Mouse (Mus musculus): ENCODE measurements around the gene Igflr1. TPM values are rescaled to one million over a fixed set of nuclear protein-coding genes. Genes with fewer than 3 reads are reported as not detected.
A peak's percentile ranks its signal among the peaks of the same experiment; 100 is the strongest.

The Igflr1 gene
- total RNA-seq, 2 experiments from 2014 or later: 1.5 to 1.7 TPM

DNA sequence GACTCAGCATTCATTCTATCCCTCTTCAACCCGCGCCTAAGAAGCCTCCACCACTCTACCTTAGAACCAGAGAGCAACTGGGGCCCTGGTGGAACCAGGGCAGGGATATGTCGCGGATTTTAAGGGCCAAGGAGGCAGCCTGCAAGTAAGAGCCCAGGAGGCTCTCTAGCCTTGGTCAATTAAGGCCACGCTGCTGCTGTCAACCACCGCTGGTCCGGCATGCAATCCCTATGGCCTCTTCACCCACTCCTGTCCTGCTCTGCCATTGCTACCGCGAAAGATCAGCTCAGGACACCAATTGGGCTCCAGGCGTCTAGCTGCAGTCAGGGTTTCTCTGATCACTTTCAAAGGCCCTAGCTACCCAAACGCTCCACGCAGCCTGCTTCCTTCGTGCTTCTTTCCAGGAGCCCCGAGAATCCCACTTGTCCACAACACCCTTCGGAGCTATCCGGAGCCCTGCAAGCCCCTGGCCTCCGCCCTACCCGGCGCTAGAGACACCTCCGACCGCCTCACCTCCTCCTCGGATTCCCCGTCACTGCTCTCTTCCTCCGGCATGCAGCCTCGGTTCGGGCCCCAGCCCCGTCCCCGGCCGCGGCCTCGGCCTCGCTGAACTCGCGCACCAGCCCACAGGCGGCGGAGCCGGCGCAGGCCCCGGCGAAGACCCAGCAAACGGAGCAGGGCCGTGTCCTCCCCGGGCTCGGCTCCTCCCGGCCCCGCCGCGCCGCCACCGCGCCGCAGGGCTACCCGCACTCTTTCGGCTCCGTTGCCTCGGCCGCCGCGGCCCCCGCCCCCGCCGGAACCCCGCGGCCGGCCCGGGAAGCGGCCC is 22.8 kb downstream of the Igflr1 start:
- DNase-seq (ENCODE audit: low spot score in 2 of 2): peak in 1 of 2 experiments; percentile 61

DNA sequence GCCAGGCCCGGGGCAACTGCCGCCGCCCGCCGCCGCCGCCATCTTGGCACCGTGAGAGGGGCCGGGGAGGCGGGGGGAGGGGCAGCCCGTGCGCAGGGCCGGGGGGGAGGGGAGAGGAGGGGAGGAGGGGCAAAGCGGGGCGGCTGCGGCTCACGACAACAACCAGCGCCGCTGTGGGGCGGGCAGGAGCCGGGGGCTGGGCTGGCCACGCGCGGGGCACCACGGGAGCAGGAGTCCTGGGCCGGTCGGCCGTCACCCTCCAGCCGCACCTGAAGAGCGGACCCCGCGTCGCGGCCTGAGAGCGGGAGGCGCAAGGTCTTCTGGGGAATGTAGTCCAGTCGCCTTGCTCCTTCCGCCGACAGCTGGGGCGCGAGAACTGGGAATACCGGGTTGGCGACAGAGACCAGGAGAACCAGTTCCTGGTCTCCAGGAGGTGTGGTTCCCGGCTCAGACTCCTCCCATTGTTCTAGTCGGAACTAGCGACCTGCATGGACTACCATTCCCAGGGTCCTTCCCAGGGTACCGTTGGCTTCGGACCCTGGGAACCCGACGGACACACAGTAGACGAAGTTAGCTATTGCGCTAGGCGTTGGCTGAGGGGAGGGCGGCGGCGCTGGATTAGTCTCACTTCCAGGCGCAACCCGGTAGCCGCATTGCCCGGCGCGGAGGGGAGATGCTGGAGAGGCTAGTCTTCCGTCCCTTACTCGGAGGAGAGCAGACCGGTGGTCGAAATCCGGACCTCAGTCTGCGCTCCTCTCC is 23.6 kb downstream of the Igflr1 start, which contains the start of gene Kmt2b:
Gene Kmt2b, minus strand, starts transcription at position 51 of the 759 bp plus-strand sequence.
- DNase-seq (ENCODE audit: low spot score in 2 of 2): peak; percentile 92 to 96

DNA sequence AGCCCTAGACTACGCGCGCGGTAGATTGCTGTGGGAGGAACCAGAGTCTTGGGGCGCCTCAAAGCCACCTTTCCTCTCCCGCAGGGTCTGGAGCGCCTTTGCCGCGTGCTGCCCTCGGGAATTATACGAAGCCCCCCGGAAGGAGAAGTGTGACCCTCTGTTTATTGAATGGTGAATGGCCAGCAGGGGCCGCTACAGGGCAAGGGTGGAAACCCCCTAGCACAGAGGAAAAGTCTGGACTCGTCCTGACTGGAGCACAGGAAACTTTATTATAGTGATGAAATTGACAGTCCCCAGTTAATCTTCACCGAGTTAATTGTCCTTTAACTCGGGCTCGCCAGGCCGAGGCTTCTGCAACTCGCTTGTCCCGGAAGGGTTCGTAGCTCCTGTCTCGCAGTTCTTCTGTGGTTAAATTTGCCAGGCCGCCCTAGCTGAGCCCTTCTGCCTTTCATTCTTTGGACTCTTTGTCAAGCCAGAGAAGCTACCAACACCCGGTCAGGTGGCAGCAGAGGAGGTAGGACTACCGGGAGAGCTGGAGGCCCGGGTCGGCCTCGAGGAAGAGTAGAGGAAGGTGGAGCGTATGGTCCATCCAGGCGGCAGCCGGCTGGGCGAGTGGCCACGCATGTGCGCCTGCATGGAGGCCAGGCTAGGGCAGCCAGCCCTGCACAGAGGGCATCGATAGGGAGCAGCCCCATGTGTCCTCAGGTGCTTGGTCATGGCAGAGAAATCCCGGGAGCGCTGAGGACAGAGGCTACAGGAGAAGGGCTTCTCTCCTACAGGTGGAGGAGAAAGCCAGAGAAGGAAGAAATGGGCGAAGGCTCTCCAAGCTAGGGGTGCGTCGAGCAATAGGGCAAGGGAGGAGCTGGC is 24.4 kb downstream of the Igflr1 start:
- peak; percentile 68 to 87 for DNase-seq (ENCODE audit: low spot score in 2 of 2)

DNA sequence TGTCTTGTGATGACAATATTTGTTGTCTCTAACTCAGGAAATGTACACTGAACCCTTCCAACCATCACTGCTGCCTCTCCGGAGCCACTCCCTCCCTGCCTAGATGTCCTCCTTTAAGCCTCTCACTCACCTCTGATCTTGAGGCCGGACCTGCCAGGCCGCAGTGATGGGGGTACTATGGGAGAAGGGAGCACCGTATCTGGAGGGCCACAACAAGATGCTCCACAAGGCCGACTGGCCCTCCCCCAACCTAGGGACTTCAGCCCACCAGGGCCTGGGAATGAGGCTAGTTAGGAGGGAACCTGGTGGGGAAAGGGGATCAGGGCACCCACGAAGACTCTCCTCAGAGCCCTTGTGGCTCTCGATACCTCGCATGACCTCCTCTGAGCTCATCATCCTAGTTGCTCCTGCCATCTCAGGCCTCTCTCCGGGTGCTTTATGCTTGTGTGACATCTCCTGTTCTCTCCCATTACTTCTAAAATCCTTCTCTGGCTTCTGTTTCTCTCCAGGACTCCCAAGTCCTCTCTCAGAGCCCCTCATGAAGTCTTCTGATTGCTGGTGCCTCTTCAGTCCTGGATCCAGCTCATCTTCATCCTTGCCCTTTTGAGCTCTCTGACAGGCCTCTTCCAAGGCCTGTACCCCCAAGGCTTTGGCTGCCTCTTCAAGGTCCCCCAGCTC is 25.8 kb downstream of the Igflr1 start:
- no peak for DNase-seq (ENCODE audit: low spot score in 2 of 2)

GRCm38 (mm10) chr7:30591605-30591951 is 26.4 kb downstream of the Igflr1 start:
- no peak for DNase-seq (ENCODE audit: low spot score in 2 of 2)

GRCm38 (mm10) chr7:30592772-30593423 is 27.7 kb downstream of the Igflr1 start:
- DNase-seq (ENCODE audit: low spot score in 2 of 2): no peak

- DNase-seq (ENCODE audit: low spot score in 2 of 2): no peak
These were observed 28.6 kb downstream of the Igflr1 start for GRCm38 (mm10) chr7:30593579-30594509.

GRCm38 (mm10) chr7:30594510-30595024 is 29.3 kb downstream of the Igflr1 start:
- no peak for DNase-seq (ENCODE audit: low spot score in 2 of 2)

- DNase-seq (ENCODE audit: low spot score in 2 of 2): no peak
These were observed 30.9 kb downstream of the Igflr1 start for GRCm38 (mm10) chr7:30596093-30596492.

GRCm38 (mm10) chr7:30596811-30597210 is 31.6 kb downstream of the Igflr1 start:
- no peak for DNase-seq (ENCODE audit: low spot score in 2 of 2)

- no peak for DNase-seq (ENCODE audit: low spot score in 2 of 2)
These were observed 33.6 kb downstream of the Igflr1 start, which contains the start of gene Zbtb32 for GRCm38 (mm10) chr7:30598786-30599185. TSS of gene Zbtb32 (minus strand) at chr7:30598909.

DNA sequence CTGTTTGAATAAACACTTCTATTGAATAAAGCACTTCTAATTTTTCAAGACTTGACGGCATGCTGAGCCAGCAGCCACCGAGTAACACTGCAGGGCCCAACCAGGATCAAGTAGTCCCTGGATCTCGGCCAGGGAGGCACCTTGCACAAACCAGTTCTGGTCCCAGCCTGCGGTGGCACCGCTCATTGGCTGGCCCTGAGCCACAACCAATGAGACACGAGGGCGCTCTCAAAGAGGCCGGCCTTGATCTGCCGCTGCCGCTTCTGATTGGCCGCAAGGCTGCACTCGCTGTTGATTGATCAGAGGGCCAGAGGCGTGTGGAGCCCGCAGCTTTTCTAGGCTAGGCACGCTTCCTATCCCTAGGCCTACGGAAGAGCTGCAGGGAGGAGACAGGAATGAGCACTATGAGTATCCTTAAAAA is 34.7 kb downstream of the Igflr1 start:
- DNase-seq (ENCODE audit: low spot score in 2 of 2): peak; percentile 47 to 77

DNA sequence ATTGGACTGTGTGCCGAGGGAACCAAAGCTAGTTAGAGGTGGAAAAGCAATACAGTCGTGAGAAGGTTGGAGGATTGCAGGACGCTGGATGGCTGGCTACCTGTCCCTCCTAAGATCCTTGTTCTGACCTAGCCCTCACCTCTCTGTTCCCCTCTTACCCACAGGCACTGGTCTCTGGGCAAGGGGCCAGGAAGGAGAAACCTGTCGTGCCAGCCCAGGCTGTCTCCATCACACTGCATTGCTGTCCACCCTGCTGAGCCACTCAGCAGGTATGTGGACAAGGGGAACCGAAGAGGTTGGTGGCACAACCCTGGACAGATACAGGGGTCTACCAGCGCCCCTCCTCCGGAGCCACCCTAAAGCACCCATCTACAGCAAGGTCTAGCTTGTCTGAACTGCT is 35.4 kb downstream of the Igflr1 start:
- DNase-seq (ENCODE audit: low spot score in 2 of 2): no peak

DNA sequence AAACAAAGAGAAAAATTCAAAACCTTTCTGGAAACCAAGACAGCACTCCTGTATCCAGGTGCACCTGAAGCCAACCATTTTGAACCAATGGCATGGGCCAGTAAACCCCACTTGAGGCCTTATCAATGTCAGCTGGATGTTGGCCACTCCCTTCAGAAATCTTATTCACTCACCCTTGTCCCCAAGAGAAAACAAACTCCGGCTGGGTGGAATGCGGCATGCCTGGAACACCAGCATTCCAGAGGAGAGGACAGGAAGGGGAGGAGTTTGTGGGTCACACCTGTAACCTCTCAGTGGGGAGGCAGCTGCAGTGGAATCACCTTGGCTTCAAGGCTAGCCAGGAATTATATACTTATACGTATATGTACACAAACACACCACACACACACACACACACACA is 37.4 kb downstream of the Igflr1 start:
- no peak for DNase-seq (ENCODE audit: low spot score in 2 of 2)

- DNase-seq (ENCODE audit: low spot score in 2 of 2): no peak
These were observed 39.2 kb downstream of the Igflr1 start for GRCm38 (mm10) chr7:30604424-30604823.

DNA sequence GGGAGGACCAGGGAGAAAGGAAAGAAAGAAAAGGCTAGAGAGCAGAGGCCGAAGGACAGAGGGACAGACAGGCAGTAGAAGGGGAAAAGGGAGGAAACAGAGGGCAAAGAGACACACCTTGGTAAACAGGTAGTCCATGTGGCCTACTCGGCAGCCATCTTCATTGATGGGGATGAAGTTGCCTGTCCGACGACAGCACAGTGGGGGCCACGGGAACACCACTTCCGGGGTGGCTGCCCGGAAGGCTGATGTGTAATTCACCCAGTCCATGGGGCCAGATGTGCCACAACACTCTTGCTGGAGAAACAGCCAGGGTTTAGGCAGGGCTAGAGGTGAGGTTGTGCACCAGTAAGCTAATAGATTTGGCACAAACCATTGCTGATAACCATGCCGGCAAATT is 39.7 kb downstream of the Igflr1 start:
- no peak for DNase-seq (ENCODE audit: low spot score in 2 of 2)

DNA sequence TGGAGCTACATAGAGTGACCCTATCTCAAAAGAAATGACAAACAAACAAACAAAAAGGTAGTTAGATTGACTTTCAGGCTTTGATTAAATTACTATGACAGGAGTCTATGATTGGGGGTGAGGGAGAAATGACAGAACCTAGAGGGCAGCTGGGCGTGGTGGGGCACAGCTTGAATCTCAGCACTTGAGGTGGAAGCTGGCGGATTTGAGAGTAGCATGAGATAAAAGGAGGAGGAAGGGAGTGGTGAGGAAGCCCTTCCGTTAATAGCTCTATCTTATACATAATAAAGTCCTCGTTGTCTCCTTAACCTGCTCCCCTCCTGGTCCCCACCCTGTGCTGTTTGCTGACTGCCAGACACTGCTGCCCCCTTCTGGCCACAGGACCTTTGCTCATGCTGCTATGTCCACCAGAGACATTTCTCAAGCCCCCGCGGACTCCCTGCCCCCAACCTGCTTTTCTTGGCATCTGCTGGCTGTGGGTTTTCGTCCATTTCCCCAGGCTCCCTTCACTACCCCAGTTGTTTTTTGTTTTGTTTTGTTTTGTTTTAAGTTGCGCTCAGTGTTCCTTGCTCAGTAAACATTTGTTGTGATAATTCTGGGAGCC is 42.6 kb downstream of the Igflr1 start:
- no peak for DNase-seq (ENCODE audit: low spot score in 2 of 2)

DNA sequence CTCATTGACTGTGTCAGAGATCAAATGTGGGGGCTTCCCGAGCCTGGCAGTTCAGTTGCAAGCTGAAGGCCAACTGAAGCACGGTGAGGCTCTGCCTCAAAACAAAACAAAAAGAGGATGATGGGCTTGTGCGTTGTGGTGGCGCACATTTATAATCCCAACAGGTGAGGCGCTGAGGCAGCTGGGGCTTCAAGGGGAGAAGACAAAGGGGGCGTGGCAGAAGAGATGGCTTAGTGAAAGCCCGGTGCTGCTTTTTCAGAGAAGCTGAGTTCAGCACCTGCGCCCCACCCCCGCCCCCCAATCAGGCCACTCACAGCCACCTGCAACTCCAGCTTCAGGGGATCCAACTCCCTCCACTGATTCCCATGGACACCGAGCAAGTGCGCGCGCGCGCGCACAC is 43.2 kb downstream of the Igflr1 start:
- DNase-seq (ENCODE audit: low spot score in 2 of 2): no peak

Measured in gastrocnemius, postnatal 4 days (tissue).